Mouse (Mus musculus) myocyte (in vitro differentiated cells): Measurements from ENCODE around the gene Rassf1. TPM values are rescaled to one million over a fixed set of nuclear protein-coding genes. Genes with fewer than 3 reads are reported as not detected.

Experiments used
- H3K27me3 ChIP-seq: one replicate; pipeline ENCODE4 v1.6.1; 2011; ENCODE audit not compliant: control insufficient read depth, insufficient read depth, insufficient read length
- H3K36me3 ChIP-seq: one replicate; pipeline ENCODE4 v1.6.1; 2011; ENCODE audit not compliant: control insufficient read depth, insufficient read depth
- H3K4me2 ChIP-seq: one replicate; pipeline ENCODE4 v1.6.1; 2011; ENCODE audit warnings: low read depth, control low read depth
- H3K4me3 ChIP-seq: one replicate; pipeline ENCODE4 v1.5.1; 2011; ENCODE audit warnings: mild to moderate bottlenecking, control low read depth, moderate library complexity
- H3K79me2 ChIP-seq: one replicate; pipeline ENCODE4 v1.6.1; 2011; ENCODE audit not compliant: control insufficient read depth, insufficient read depth
- H3ac ChIP-seq: one replicate; pipeline ENCODE4 v1.6.1; 2011; ENCODE audit not compliant: control insufficient read depth, insufficient read length
- CEBPB ChIP-seq: IDR thresholded peaks from 2 replicates; pipeline ENCODE4 v1.6.1; 2011; ENCODE audit warnings: mild to moderate bottlenecking, moderate library complexity; ENCODE audit not compliant: poor library complexity, insufficient read depth, severe bottlenecking
- E2F4 ChIP-seq: IDR thresholded peaks from one replicate; pipeline ENCODE4 v1.6.1; 2011; ENCODE audit warnings: mild to moderate bottlenecking, control low read depth, moderate library complexity; ENCODE audit not compliant: insufficient read depth
- MAX ChIP-seq: IDR thresholded peaks from one replicate; pipeline ENCODE4 v1.6.1; 2011; ENCODE audit warnings: low read depth, mild to moderate bottlenecking, control low read depth
- MYOD1 ChIP-seq, 3 experiments: IDR thresholded peaks; one replicate each; pipeline ENCODE4 v1.6.1; 2011; ENCODE audit warnings: control low read depth in 2 of 3, low read depth in 2 of 3, mild to moderate bottlenecking in 2 of 3, moderate library complexity in 1 of 3; ENCODE audit not compliant: insufficient read length in 2 of 3, control insufficient read depth in 1 of 3
- MYOG ChIP-seq, 3 experiments: IDR thresholded peaks; one replicate each; pipeline ENCODE4 v1.6.1; 2011; ENCODE audit warnings: control low read depth in 2 of 3, low read depth in 2 of 3, mild to moderate bottlenecking in 2 of 3; ENCODE audit not compliant: insufficient read length in 2 of 3, control insufficient read depth in 1 of 3, insufficient read depth in 1 of 3
- POLR2A ChIP-seq: IDR thresholded peaks from one replicate; pipeline ENCODE4 v1.6.1; 2011; ENCODE audit warnings: low read depth, mild to moderate bottlenecking, control low read depth, moderate library complexity; ENCODE audit not compliant: insufficient read length
- POLR2AphosphoS2 ChIP-seq: IDR thresholded peaks from one replicate; pipeline ENCODE4 v1.6.1; 2011; ENCODE audit warnings: low read depth, control low read depth; ENCODE audit not compliant: insufficient read length
- REST ChIP-seq: IDR thresholded peaks from one replicate; pipeline ENCODE4 v1.6.1; 2011; ENCODE audit warnings: mild to moderate bottlenecking, control low read depth, moderate library complexity; ENCODE audit not compliant: insufficient read depth, insufficient read length
- SRF ChIP-seq: IDR thresholded peaks from one replicate; pipeline ENCODE4 v1.6.1; 2011; ENCODE audit warnings: low read depth; ENCODE audit not compliant: control insufficient read depth, insufficient read length
- TCF12 ChIP-seq: IDR thresholded peaks from one replicate; pipeline ENCODE4 v1.6.1; 2011; ENCODE audit warnings: mild to moderate bottlenecking, control low read depth; ENCODE audit not compliant: poor library complexity, insufficient read depth, severe bottlenecking
- TCF3 ChIP-seq: IDR thresholded peaks from one replicate; pipeline ENCODE4 v1.6.1; 2011; ENCODE audit warnings: low read depth, control low read depth; ENCODE audit not compliant: insufficient read length
- USF1 ChIP-seq: IDR thresholded peaks from one replicate; pipeline ENCODE4 v1.6.1; 2011; ENCODE audit warnings: low read depth, mild to moderate bottlenecking, control low read depth, moderate library complexity
- polyA plus RNA-seq: library from polyadenylated mRNA; unstranded; fragments of >200 nt; fragmentation: generic; extraction: Trizol; gene quantifications from one replicate; pipeline ENCODE4 v1.2.1, GENCODE M21; 2012; ENCODE audit warnings: missing spikeins

Gene Rassf1
- polyA plus RNA-seq, 1 experiment: 59.3 TPM

- Histone ChIP-seq H3K27me3 (no peaks in the 10 kb centered on the region), H3K79me2 (peaks cover 34% of the 10 kb centered on the region), H3K36me3 (peaks cover 10% of the 10 kb centered on the region), H3ac (peak overlapping the region; percentile 73), H3K4me2 (peak overlapping the region; percentile 86), H3K4me3 (peak overlapping the region; percentile 92)
- no peak for TF ChIP-seq E2F4
- no peak for TF ChIP-seq CEBPB
- no peak for TF ChIP-seq TCF12
- TF ChIP-seq POLR2A: no peak
- TF ChIP-seq POLR2AphosphoS2: no peak
- TF ChIP-seq MYOD1 (IDR thresholded peaks at IDR 0.05; ENCODE audit: control insufficient read depth in 1 of 3, insufficient read length in 2 of 3, low read depth in 2 of 3): no peak
- TF ChIP-seq MYOG (IDR thresholded peaks at IDR 0.05; ENCODE audit: control insufficient read depth in 1 of 3, insufficient read depth in 1 of 3, insufficient read length in 2 of 3, low read depth in 2 of 3): no peak
- no peak for TF ChIP-seq SRF
- no peak for TF ChIP-seq USF1
- no peak for TF ChIP-seq REST
- TF ChIP-seq TCF3: no peak
- TF ChIP-seq MAX: no peak
These were observed 16.8 kb upstream of the Rassf1 start for GRCm38 (mm10) chr9:107534408-107535202.

GRCm38 (mm10) chr9:107538231-107538630, 13.1 kb upstream of the Rassf1 start:
- Histone ChIP-seq H3K4me3 (no peak overlapping the region), H3K36me3 (peaks cover 10% of the 10 kb centered on the region), H3K79me2 (peaks cover 34% of the 10 kb centered on the region), H3K4me2 (no peak overlapping the region), H3K27me3 (no peaks in the 10 kb centered on the region), H3ac (no peak overlapping the region)
- TF ChIP-seq CEBPB (no peak), TCF3 (no peak), E2F4 (no peak), REST (no peak), TCF12 (no peak), POLR2A (no peak), POLR2AphosphoS2 (no peak), SRF (no peak), MYOG (IDR thresholded peaks at IDR 0.05; ENCODE audit: control insufficient read depth in 1 of 3, insufficient read depth in 1 of 3, insufficient read length in 2 of 3, low read depth in 2 of 3) (no peak), MYOD1 (IDR thresholded peaks at IDR 0.05; ENCODE audit: control insufficient read depth in 1 of 3, insufficient read length in 2 of 3, low read depth in 2 of 3) (no peak), USF1 (no peak), MAX (no peak)

GRCm38 (mm10) chr9:107538711-107539110, 12.6 kb upstream of the Rassf1 start:
- no peak overlapping the region for H3K4me3 ChIP-seq
- peaks cover 34% of the 10 kb centered on the region for H3K79me2 ChIP-seq
- no peaks in the 10 kb centered on the region for H3K27me3 ChIP-seq
- H3K4me2 ChIP-seq: no peak overlapping the region
- peaks cover 10% of the 10 kb centered on the region for H3K36me3 ChIP-seq
- H3ac ChIP-seq: no peak overlapping the region
- TF ChIP-seq E2F4: no peak
- TF ChIP-seq MAX: no peak
- no peak for TF ChIP-seq TCF3
- TF ChIP-seq MYOG (IDR thresholded peaks at IDR 0.05; ENCODE audit: control insufficient read depth in 1 of 3, insufficient read depth in 1 of 3, insufficient read length in 2 of 3, low read depth in 2 of 3): no peak
- TF ChIP-seq POLR2A: no peak
- TF ChIP-seq REST: no peak
- TF ChIP-seq USF1: no peak
- TF ChIP-seq CEBPB: no peak
- no peak for TF ChIP-seq SRF
- no peak for TF ChIP-seq MYOD1 (IDR thresholded peaks at IDR 0.05; ENCODE audit: control insufficient read depth in 1 of 3, insufficient read length in 2 of 3, low read depth in 2 of 3)
- TF ChIP-seq TCF12: no peak
- TF ChIP-seq POLR2AphosphoS2: no peak

- no peak overlapping the region for H3ac ChIP-seq
- H3K79me2 ChIP-seq: peaks cover 26% of the 10 kb centered on the region
- H3K4me2 ChIP-seq: no peak overlapping the region
- no peaks in the 10 kb centered on the region for H3K27me3 ChIP-seq
- peaks cover 10% of the 10 kb centered on the region for H3K36me3 ChIP-seq
- TF ChIP-seq SRF (no peak), POLR2A (peak; percentile 24), USF1 (no peak), TCF12 (no peak), MYOD1 (IDR thresholded peaks at IDR 0.05; ENCODE audit: control insufficient read depth in 1 of 3, insufficient read length in 2 of 3, low read depth in 2 of 3) (no peak), MAX (no peak), POLR2AphosphoS2 (peak; percentile 70), REST (no peak), CEBPB (no peak)
- no peak overlapping the region for H3K4me3 ChIP-seq
These were observed 11.4 kb upstream of the Rassf1 start for GRCm38 (mm10) chr9:107539940-107540339.
